ENCODE assay signal across 15 mouse cellular contexts in genomic region chr6:38815582-38815981, GRCm38 (mm10). TPM values are rescaled to one million over a fixed set of nuclear protein-coding genes. Genes with fewer than 3 reads are reported as not detected.
DNase-seq lines count a peak whose midpoint lies in the region; ATAC-seq and TF ChIP-seq lines count a peak whose summit lies in the region.
"Had no signal": no experiment of that assay in that cellular context is flagged by ENCODE, and none has a peak within 500 bp of the region (broad histone marks: within the 10 kb centered on the region; RNA-seq: fewer than 3 reads in every experiment).

No protein-coding gene starts in this region.

- H3K4me2 ChIP-seq in intestine, embryonic 15.5 days (replicated peaks) = no peak overlapping the region
- no peak overlapping the region for H3K4me2 ChIP-seq in intestine, postnatal 0 days (replicated peaks; ENCODE audit: low read depth)
- H3K4me2 ChIP-seq in lung, embryonic 15.5 days = no peak overlapping the region
- no peak overlapping the region for H3K4me2 ChIP-seq in intestine, embryonic 16.5 days (ENCODE audit: low read depth, low read length)
- H3K4me2 ChIP-seq: heart, embryonic 15.5 days; limb, embryonic 13.5 days; lung, embryonic 14.5 days had no signal

- H3K27me3 ChIP-seq in intestine, embryonic 15.5 days (replicated peaks) = no peaks in the 10 kb centered on the region
- H3K27me3 ChIP-seq in intestine, postnatal 0 days (replicated peaks; ENCODE audit: control insufficient read depth, insufficient read depth, low read length) = no peaks in the 10 kb centered on the region
- H3K27me3 ChIP-seq in lung, embryonic 15.5 days = no peaks in the 10 kb centered on the region
- no peaks in the 10 kb centered on the region for H3K27me3 ChIP-seq in intestine, embryonic 16.5 days (replicated peaks; ENCODE audit: control insufficient read depth, insufficient read depth, low read length)
- H3K27me3 ChIP-seq: heart, embryonic 15.5 days; limb, embryonic 13.5 days had no signal

- TF ChIP-seq CTCF in intestine, postnatal 0 days (IDR thresholded peaks at IDR 0.05; ENCODE audit: low read depth) = no peak

- no peak overlapping the region for H3K4me3 ChIP-seq in intestine, embryonic 15.5 days (replicated peaks)
- H3K4me3 ChIP-seq in intestine, postnatal 0 days (ENCODE audit: low read depth, low read length) = no peak overlapping the region
- H3K4me3 ChIP-seq in lung, embryonic 15.5 days = no peak overlapping the region
- no peak overlapping the region for H3K4me3 ChIP-seq in intestine, embryonic 16.5 days (ENCODE audit: low read length)
- H3K4me3 ChIP-seq: forebrain, embryonic 10.5 days; heart, embryonic 15.5 days; limb, embryonic 13.5 days; midbrain, embryonic 10.5 days had no signal

- 69% methylated on average over 2 of the region's 2 CpGs for WGBS in intestine, embryonic 15.5 days
- 59% methylated on average over 2 of the region's 2 CpGs for WGBS in intestine, postnatal 0 days
- WGBS in lung, embryonic 15.5 days = 72% methylated on average over 2 of the region's 2 CpGs
- 59% methylated on average over 2 of the region's 2 CpGs for WGBS in intestine, embryonic 16.5 days

- DNase-seq in cerebellum, adult 9-11 months = peak; percentile 13
- DNase-seq in cerebellum, adult 11-12 months = no peak
- DNase-seq in lung, postnatal 14 days = no peak
- no peak for DNase-seq in kidney, adult 9 months
- DNase-seq: kidney, adult 8-10 months had no signal

- no peak overlapping the region for H3K9ac ChIP-seq in intestine, embryonic 15.5 days
- no peak overlapping the region for H3K9ac ChIP-seq in intestine, postnatal 0 days (ENCODE audit: low read depth, low read length)
- H3K9ac ChIP-seq in lung, embryonic 15.5 days = no peak overlapping the region
- no peak overlapping the region for H3K9ac ChIP-seq in intestine, embryonic 16.5 days (ENCODE audit: low read depth, low read length)
- H3K9ac ChIP-seq: heart, embryonic 15.5 days; limb, embryonic 13.5 days; lung, embryonic 14.5 days had no signal

- H3K4me1 ChIP-seq in intestine, embryonic 15.5 days (replicated peaks) = 0 out of 2 replicates have a peak, but pooled peaks cover 10% of the 10 kb centered on the region
- peaks cover 5% of the 10 kb centered on the region for H3K4me1 ChIP-seq in intestine, postnatal 0 days (replicated peaks; ENCODE audit: control insufficient read depth, insufficient read depth, low read length)
- 0 out of 2 replicates have a peak, but pooled peaks cover 11% of the 10 kb centered on the region for H3K4me1 ChIP-seq in lung, embryonic 15.5 days
- peaks cover 21% of the 10 kb centered on the region for H3K4me1 ChIP-seq in intestine, embryonic 16.5 days (ENCODE audit: control insufficient read depth, insufficient read depth, low read length)

- no peaks in the 10 kb centered on the region for H3K9me3 ChIP-seq in intestine, embryonic 15.5 days
- no peaks in the 10 kb centered on the region for H3K9me3 ChIP-seq in intestine, postnatal 0 days (ENCODE audit: control insufficient read depth)
- no peaks in the 10 kb centered on the region for H3K9me3 ChIP-seq in lung, embryonic 15.5 days
- no peaks in the 10 kb centered on the region for H3K9me3 ChIP-seq in intestine, embryonic 16.5 days (ENCODE audit: control insufficient read depth, low read length)
- H3K9me3 ChIP-seq: forebrain, embryonic 10.5 days; heart, embryonic 15.5 days; limb, embryonic 13.5 days; midbrain, embryonic 10.5 days had no signal

- no peak overlapping the region for H3K27ac ChIP-seq in intestine, embryonic 15.5 days
- H3K27ac ChIP-seq in intestine, postnatal 0 days (ENCODE audit: low read depth, low read length) = no peak overlapping the region
- peak overlapping the region; percentile 60 for H3K27ac ChIP-seq in lung, embryonic 15.5 days
- no peak overlapping the region for H3K27ac ChIP-seq in intestine, embryonic 16.5 days (ENCODE audit: low read length)
- H3K27ac ChIP-seq: forebrain, embryonic 10.5 days; limb, embryonic 13.5 days; midbrain, embryonic 10.5 days had no signal

- ATAC-seq in intestine, embryonic 15.5 days = peak; percentile 51; the same call in 1 of the 2 replicates
- no peak for ATAC-seq in intestine, postnatal 0 days
- no peak for ATAC-seq in lung, embryonic 15.5 days (ENCODE audit: borderline replicate concordance, extremely low read depth, low FRiP score, low TSS enrichment)
- ATAC-seq in intestine, embryonic 16.5 days = peak; percentile 46; the same call in 1 of the 2 replicates
- ATAC-seq: activated CD4-positive, CD25-positive, alpha-beta regulatory T cell, adult 4 months had no signal

- peaks cover 9% of the 10 kb centered on the region; the same call in 1 of the 2 replicates for H3K36me3 ChIP-seq in intestine, embryonic 15.5 days
- peaks cover 24% of the 10 kb centered on the region for H3K36me3 ChIP-seq in intestine, postnatal 0 days (ENCODE audit: control insufficient read depth, insufficient read depth)
- H3K36me3 ChIP-seq in lung, embryonic 15.5 days = peaks cover 23% of the 10 kb centered on the region
- H3K36me3 ChIP-seq in intestine, embryonic 16.5 days (ENCODE audit: control insufficient read depth, insufficient read depth, low read length) = peaks cover 3% of the 10 kb centered on the region

RNA-seq across cellular contexts. Expression of gene Tbxas1, which starts 59.6 kb away (rescaled TPM):
- 3.4 and 4.0 TPM in 2 replicates for polyA plus RNA-seq in intestine, embryonic 15.5 days (2015; fragmentation: Nextera tagmentation; extraction: Ambion mirVana)
- 2.1 and 2.9 TPM in 2 replicates for polyA plus RNA-seq in intestine, postnatal 0 days (2015; fragmentation: Nextera tagmentation; extraction: Ambion mirVana)
- polyA plus RNA-seq in lung, embryonic 15.5 days (2015; fragmentation: Nextera tagmentation; extraction: Ambion mirVana) = 2.5 and 3.4 TPM in 2 replicates
- polyA plus RNA-seq in intestine, embryonic 16.5 days (2015; fragmentation: Nextera tagmentation; extraction: Ambion mirVana) = 4.3 and 4.8 TPM in 2 replicates

Comparison
In these comparisons a context has a peak if more than half of its experiments do, and no peak if none do; other contexts are left out.
1. ATAC-seq: peak in intestine, embryonic 15.5 days (single experiment) and intestine, embryonic 16.5 days (single experiment); none in intestine, postnatal 0 days (single experiment) and lung, embryonic 15.5 days (single experiment).